Mouse (Mus musculus) Patski (cell line): ENCODE results near the gene Osbpl7. TPM values are rescaled to one million over a fixed set of nuclear protein-coding genes. Genes with fewer than 3 reads are reported as not detected.

ENCODE experiments used
- ATAC-seq: fragments of 100-300 bp; one replicate; pipeline ENCODE4 v1.8.0; 2021
- CTCF ChIA-PET: fragments of 350-600 bp; sonication (Branson Sonifier 250); formaldehyde crosslinking; loops from one replicate; lab custom pipeline; 2022; ENCODE audit warnings: inconsistent platforms; lab: Charles Lee
- POLR2A ChIA-PET: fragments of 350-600 bp; sonication (Branson Sonifier 250); formaldehyde crosslinking; loops from one replicate; lab custom pipeline; 2022; ENCODE audit warnings: antibody characterized with exemption, inconsistent platforms; lab: Charles Lee
- DNase-seq: peaks from one replicate; pipeline ENCODE4 v3.0.0-alpha.2; 2011; ENCODE audit warnings: low read depth, low spot score
- H3K27me3 ChIP-seq: fragments of 371-371 bp; one replicate; pipeline ENCODE4 v1.5.1; 2021
- CTCF ChIP-seq: fragments of 100-300 bp; IDR thresholded peaks from one replicate; pipeline ENCODE4 v1.5.1; 2021
- in situ Hi-C: fragments of 300-500 bp; cut with MboI; formaldehyde crosslinking; loops from 3 replicates; pipeline ENCODE4 v1.11.1; 2018; ENCODE audit warnings: low pct_unique_long_range_greater_than_20kb, mixed read lengths
- polyA plus RNA-seq: library from polyadenylated mRNA; unstranded; gene quantifications from one replicate; pipeline ENCODE4 v1.2.3, GENCODE M21; 2021

Gene Osbpl7
- polyA plus RNA-seq, 1 experiment from 2014 or later = 11.1 TPM

GRCm38 (mm10) chr11:97021121-97021765 lies 29.2 kb upstream of the Osbpl7 start:
- ChIA-PET POLR2A (interaction anchor here (0.6 to 0.9 kb wide), 3 partner anchors 25 to 46 kb away, joined by 3 to 4 read pairs (median 4); no protein-coding TSS in a partner anchor), CTCF (interaction anchor here (0.7 to 3.0 kb wide), 8 partner anchors 11 to 92 kb away, joined by 3 to 22 read pairs (median 3); partner anchors contain the start of gene Sp2)
- ATAC-seq = no peak
- no peak for DNase-seq
- H3K27me3 ChIP-seq = peaks cover 24% of the 10 kb centered on the region
- in situ Hi-C loops = loop anchor here (5.0 kb wide), 1 partner anchor 34 kb away; no protein-coding TSS in a partner anchor
- no peak for TF ChIP-seq CTCF

DNA sequence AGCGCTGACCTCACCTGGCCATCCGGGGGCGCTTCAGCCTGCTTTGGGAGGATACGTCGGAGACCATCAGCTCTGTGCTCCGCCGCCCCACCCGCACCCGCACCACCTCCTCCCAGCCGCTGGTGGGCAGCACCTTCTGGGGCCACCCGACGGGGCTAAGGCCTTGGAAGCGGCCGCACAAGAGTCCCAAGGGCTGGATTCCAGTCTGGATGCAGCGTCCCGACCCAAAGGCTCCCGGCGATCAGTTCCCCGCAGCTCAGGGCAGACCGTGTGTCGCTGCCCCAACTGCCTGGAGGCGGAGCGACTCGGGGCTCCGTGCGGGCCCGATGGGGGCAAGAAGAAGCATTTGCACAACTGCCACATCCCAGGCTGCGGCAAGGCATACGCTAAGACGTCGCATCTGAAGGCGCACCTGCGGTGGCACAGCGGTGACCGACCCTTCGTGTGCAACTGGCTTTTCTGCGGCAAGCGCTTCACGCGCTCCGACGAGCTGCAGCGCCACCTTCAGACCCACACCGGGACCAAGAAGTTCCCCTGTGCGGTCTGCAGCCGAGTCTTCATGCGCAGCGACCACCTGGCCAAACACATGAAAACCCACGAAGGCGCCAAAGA lies 28.4 kb upstream of the Osbpl7 start:
- DNase-seq (no peak), ATAC-seq (peak; percentile 19)
- no peak for TF ChIP-seq CTCF
- peaks cover 18% of the 10 kb centered on the region for H3K27me3 ChIP-seq
- ChIA-PET CTCF (interaction anchor here (0.7 to 3.0 kb wide), 8 partner anchors 11 to 93 kb away, joined by 3 to 22 read pairs (median 3); partner anchors contain the start of gene Sp2), POLR2A (interaction anchor here (0.9 to 1.3 kb wide), 2 partner anchors 34 to 38 kb away, joined by 3 read pairs; no protein-coding TSS in a partner anchor)
- in situ Hi-C loops = loop anchor here (5.0 kb wide), 1 partner anchor 35 kb away; no protein-coding TSS in a partner anchor

GRCm38 (mm10) chr11:97024977-97025376 lies 25.5 kb upstream of the Osbpl7 start:
- in situ Hi-C loops = loop anchor here (5.0 kb wide), 2 partner anchors 38 to 98 kb away; partner anchors contain the start of gene Prr15l
- POLR2A ChIA-PET = no interaction called here
- no peak for TF ChIP-seq CTCF
- no peaks in the 10 kb centered on the region for H3K27me3 ChIP-seq
- CTCF ChIA-PET = interaction anchor here (0.7 to 6.7 kb wide), 3 partner anchors 11 to 48 kb away, joined by 3 to 42 read pairs (median 11); partner anchors contain the start of gene Sp2
- no peak for ATAC-seq
- DNase-seq = no peak

- TF ChIP-seq CTCF = no peak
- ChIA-PET POLR2A (interaction anchor here (1.2 to 1.4 kb wide), 2 partner anchors 41 to 47 kb away, joined by 3 to 5 read pairs; no protein-coding TSS in a partner anchor), CTCF (interaction anchor here (0.7 to 6.7 kb wide), 13 partner anchors 9 to 151 kb away, joined by 3 to 42 read pairs (median 3); partner anchors contain the start of gene Sp2)
- ATAC-seq = peak; percentile 50
- no peaks in the 10 kb centered on the region for H3K27me3 ChIP-seq
- DNase-seq = no peak
- in situ Hi-C loops = loop anchor here (5.0 kb wide), 1 partner anchor 99 kb away; the partner anchor contains the start of gene Prr15l
Observed at GRCm38 (mm10) chr11:97025721-97026344, 24.6 kb upstream of the Osbpl7 start.

DNA sequence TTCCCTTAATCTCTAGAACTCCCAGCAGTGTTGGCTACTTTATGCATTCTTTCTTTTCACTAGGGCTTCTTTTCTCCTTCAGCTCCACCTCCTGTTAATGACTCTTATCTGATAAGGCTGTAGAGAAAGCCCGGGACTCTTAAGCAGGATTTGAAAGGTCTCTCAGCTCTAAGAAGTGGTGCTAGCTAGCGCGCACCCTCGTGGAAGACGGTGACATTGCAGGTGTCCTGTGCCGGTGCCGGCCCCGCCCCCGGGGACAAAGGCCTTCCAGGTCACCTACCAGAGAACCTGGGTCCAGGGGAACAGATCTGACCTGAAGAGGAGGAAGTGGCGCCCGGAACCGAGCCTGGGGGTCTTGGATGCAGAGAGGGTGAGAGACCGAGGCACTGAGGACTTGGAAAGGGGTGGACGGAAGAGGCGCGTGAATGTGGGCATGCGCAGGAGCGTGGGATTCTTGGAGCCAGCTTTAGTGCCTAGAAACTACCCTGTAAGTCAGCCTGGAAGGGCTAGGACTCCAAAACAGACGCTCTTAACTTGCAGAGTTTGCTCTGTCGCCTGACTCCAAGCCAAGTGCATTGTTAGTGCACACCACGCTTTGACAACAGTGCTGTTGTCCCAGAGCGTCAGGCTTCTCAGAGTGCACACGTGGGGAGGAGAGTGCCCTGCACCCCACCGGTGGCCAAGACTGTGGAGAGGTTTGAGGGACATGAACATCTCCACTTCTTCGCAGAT lies 20.6 kb upstream of the Osbpl7 start, which contains the start of gene Scrn2:
Gene Scrn2 (plus strand): TSS at position 253 of the 732 bp plus-strand sequence.
- ChIA-PET CTCF (interaction anchor here (0.7 to 6.7 kb wide), 14 partner anchors 9 to 111 kb away, joined by 3 to 42 read pairs (median 4); partner anchors contain the start of genes Lrrc46, Mrpl10 and Osbpl7), POLR2A (interaction anchor here (0.6 to 0.9 kb wide), 3 partner anchors 11 to 764 kb away, joined by 3 to 4 read pairs (median 3); no protein-coding TSS in a partner anchor)
- DNase-seq (no peak), ATAC-seq (peak; percentile 32)
- in situ Hi-C loops = loop anchor here (5.0 kb wide), 1 partner anchor 103 kb away; the partner anchor contains the start of gene Prr15l
- H3K27me3 ChIP-seq = no peaks in the 10 kb centered on the region
- TF ChIP-seq CTCF = no peak

GRCm38 (mm10) chr11:97030426-97030825 lies 20.0 kb upstream of the Osbpl7 start:
- ATAC-seq = no peak
- no peak for TF ChIP-seq CTCF

DNA sequence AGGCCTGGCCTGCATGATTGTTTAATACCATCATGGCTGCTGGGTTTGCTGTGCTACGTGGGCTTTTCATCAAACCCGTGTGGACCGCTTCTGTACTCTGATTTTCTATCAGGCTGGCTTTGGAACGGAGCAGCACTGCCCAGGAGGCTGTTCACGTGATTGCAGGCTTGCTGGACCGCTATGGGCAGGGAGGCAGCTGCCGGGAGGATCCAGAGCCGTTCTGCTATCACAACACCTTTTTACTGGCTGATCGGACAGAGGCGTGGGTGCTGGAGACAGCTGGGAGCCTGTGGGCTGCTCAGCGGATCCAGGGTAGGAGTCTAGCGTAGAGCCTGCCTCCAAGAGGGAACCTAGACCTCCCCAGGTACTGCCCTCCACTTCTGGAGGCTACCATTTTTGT lies 18.5 kb upstream of the Osbpl7 start:
- no peak for TF ChIP-seq CTCF
- ATAC-seq = no peak
- H3K27me3 ChIP-seq = no peaks in the 10 kb centered on the region
- CTCF ChIA-PET = interaction anchor here (1.0 kb wide), 2 partner anchors 9 to 50 kb away, joined by 3 read pairs; no protein-coding TSS in a partner anchor
- POLR2A ChIA-PET = no interaction called here
- DNase-seq = no peak
- in situ Hi-C loops = no loop called here

More at GRCm38 (mm10) chr11:97030426-97030825, 20.0 kb upstream of the Osbpl7 start:
- H3K27me3 ChIP-seq = no peaks in the 10 kb centered on the region
- no peak for DNase-seq
- in situ Hi-C loops = no loop called here
- POLR2A ChIA-PET = no interaction called here
- CTCF ChIA-PET = interaction anchor here (1.0 to 6.7 kb wide), 8 partner anchors 10 to 98 kb away, joined by 3 to 42 read pairs (median 3); partner anchors contain the start of genes Lrrc46 and Mrpl10

DNA sequence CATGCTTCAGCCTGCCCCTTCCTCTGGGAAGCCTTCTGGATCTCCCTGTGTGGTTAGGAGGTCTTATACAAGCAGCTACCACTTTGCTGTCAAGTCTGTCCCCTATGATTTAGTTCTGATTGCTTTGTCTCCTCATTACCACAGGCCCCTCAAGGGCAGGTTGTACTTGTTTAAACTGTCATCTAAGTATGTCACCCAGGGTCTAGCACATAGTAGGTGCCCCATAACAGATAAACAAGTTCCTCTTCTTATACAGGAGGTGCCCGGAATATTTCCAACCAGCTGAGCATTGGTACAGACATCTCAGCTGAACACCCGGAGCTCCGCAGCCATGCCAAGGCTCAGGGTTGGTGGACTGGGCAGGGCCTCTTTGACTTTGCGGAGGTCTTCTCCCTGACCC lies 17.9 kb upstream of the Osbpl7 start:
- no peak for DNase-seq

GRCm38 (mm10) chr11:97033781-97034180 lies 16.6 kb upstream of the Osbpl7 start:
- no peak for DNase-seq
- TF ChIP-seq CTCF = no peak
- H3K27me3 ChIP-seq = no peaks in the 10 kb centered on the region
- no peak for ATAC-seq
- POLR2A ChIA-PET = no interaction called here
- CTCF ChIA-PET = no interaction called here
- in situ Hi-C loops = no loop called here

More for the DNA sequence above, 17.9 kb upstream of the Osbpl7 start:
- in situ Hi-C loops = no loop called here
- ChIA-PET CTCF (interaction anchor here (1.0 kb wide), 2 partner anchors 8 to 51 kb away, joined by 3 read pairs; no protein-coding TSS in a partner anchor), POLR2A (no interaction called here)
- ATAC-seq = no peak
- TF ChIP-seq CTCF = no peak
- H3K27me3 ChIP-seq = no peaks in the 10 kb centered on the region
